Mouse (Mus musculus): ENCODE measurements around the gene Entpd2. TPM values are rescaled to one million over a fixed set of nuclear protein-coding genes. Genes with fewer than 3 reads are reported as not detected.
A peak's percentile ranks its signal among the peaks of the same experiment; 100 is the strongest.

Gene Entpd2
- total RNA-seq, 2 experiments from 2014 or later, result 14.6 to 16.6 TPM

- no peak for TF ChIP-seq CTCF (conservative IDR thresholded peaks at IDR 0.05)
- Histone ChIP-seq H3K4me3 (no peak overlapping the region), H3K27ac (no peak overlapping the region)
- DNase-seq (ENCODE audit: low spot score in 2 of 2), result no peak
Observed at GRCm38 (mm10) chr2:25425481-25425880, 29.8 kb downstream of the Entpd2 start.

DNA sequence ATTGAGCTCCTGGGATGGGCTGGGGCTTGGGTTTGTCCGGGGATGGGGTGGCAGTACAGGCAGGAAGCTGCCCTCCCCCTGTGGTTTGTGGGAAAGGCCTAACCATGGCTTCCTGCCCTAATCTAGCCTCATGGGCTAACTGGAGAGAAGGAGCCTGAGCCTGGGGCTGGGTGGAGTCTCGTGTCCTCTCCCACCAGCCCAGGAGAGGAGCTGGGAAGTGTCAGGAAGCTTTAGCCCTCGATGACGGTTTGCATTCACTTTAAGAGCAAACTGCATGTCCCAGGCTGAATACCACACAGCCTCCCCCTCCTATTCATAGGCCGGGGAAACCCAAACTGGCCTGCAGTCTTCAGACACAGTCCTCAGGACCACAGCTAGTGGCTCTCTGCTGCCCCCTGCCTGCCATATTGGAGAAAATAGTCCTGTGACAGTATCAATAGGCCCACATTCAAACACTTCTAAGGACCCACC lies 31.1 kb downstream of the Entpd2 start:
- Histone ChIP-seq H3K27ac (no peak overlapping the region), H3K4me3 (no peak overlapping the region)
- peak; percentile 84 for TF ChIP-seq CTCF (conservative IDR thresholded peaks at IDR 0.05)
- DNase-seq (ENCODE audit: low spot score in 2 of 2), result peak; percentile 55 to 73

DNA sequence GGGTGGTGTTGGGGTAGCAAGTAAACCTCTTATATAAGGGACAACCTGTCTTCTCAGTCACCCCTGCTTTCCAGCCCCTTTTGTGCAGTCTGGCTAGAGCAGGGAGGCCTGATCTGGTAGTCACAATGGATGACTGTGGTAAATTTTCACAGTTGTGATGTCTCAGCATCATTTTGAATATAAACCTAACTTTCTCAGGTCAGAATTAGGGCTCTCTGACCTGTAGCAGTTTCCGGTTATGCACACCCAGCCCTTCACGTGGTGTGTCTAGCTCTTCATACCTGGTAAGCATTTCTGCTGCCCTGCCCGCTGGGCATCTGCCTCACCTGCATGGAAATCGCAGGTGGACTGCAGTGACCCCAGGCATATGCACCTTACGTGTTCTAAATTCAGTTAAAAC lies 31.6 kb downstream of the Entpd2 start:
- DNase-seq (ENCODE audit: low spot score in 2 of 2), result no peak
- Histone ChIP-seq H3K4me3 (no peak overlapping the region), H3K27ac (0 out of 2 replicates have a peak overlapping the region, but pooled peaks have one; percentile 14)
- no peak for TF ChIP-seq CTCF (conservative IDR thresholded peaks at IDR 0.05)

- peak; percentile 92 for TF ChIP-seq CTCF (conservative IDR thresholded peaks at IDR 0.05)
- Histone ChIP-seq H3K27ac (peak within 1 kb of the TSS; percentile 95), H3K4me3 (peak within 1 kb of the TSS; percentile 87)
- DNase-seq (ENCODE audit: low spot score in 2 of 2), result peak; percentile 95 to 96
Observed at GRCm38 (mm10) chr2:25428442-25429236, 33.0 kb downstream of the Entpd2 start, which contains the start of gene Abca2. TSS of gene Abca2 (plus strand) at chr2:25428703.

DNA sequence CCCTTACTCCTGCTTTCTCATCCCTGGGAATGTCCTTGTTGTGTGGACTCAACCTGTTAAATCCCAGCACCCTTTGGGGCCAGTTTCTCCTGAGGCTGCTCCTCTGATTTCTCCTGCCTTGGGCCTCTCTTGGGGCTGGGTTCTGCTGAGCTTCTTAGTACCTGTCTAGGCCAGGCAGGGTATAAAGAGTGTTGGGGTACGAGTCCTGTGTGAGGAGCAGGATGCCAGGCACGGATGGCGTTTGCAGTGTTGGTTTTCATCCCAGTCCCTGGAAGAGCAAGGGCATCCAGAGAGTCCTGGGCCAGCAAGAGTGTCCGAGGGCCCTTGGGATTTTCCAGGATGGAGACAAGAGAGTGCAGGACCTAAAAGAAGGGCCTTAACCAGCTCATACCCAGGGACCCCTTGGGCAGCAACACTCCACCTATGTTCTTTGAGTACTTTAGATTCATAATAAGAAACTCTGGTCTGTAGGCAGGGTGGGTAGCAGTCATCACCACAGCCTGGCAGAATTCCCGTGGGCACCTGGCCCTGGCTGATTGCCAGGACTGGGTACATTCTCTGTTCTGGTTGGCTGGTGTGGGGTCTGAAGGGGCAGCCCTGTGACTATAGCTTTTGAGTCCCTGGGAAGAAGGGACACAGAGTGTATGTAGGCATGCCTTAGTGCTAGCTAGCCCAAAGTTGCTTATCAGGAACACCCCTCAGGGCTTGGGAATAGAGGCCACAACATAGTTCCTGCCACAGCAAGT lies 33.9 kb downstream of the Entpd2 start:
- TF ChIP-seq CTCF (conservative IDR thresholded peaks at IDR 0.05), result no peak
- peak overlapping the region; percentile 95 for H3K27ac ChIP-seq
- peak overlapping the region; percentile 87 for H3K4me3 ChIP-seq
- DNase-seq (ENCODE audit: low spot score in 2 of 2), result no peak

DNA sequence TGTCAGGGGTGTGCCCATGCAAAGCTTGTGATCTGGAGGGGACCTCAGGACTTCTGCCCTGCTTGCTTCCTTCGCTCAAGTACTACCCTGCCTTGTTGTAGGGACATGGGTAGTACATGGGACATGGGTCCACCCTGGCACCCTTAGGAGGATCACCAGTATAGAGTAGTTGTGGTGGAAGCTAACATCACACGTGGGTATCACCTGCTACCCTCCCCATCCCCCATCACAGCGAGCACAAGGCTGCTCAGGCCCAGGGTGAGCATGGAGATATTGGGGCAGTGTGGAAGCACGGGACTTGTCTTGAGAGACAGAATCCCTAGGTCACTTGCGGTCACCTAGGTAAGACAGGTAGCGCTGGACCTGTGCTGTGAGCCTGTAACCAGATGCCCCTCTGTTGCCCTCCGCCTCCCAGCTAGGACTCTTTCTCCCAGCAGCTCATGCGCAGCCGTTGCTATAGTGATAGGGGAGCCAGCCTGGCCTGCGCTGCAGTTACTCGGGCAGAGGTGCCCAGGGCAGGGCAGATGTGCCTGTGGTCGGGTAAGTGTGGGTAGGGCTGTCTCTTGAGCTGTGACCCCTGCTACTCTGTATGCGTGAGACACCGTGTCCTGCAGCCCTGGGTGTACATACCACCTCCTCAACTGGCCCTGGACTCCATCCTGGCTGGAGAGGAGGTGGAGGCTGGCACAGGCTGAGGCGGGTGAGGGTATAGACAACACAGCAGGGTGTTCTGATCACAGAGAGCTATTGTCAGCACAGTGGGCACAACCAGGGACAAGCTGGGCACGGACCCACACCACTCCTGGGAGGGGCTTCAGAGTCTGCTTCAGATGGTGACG lies 34.9 kb downstream of the Entpd2 start:
- peak overlapping the region; percentile 95 for H3K27ac ChIP-seq
- no peak for TF ChIP-seq CTCF (conservative IDR thresholded peaks at IDR 0.05)
- peak overlapping the region; percentile 87 for H3K4me3 ChIP-seq
- DNase-seq (ENCODE audit: low spot score in 2 of 2), result peak in 1 of 2 experiments; percentile 53

DNA sequence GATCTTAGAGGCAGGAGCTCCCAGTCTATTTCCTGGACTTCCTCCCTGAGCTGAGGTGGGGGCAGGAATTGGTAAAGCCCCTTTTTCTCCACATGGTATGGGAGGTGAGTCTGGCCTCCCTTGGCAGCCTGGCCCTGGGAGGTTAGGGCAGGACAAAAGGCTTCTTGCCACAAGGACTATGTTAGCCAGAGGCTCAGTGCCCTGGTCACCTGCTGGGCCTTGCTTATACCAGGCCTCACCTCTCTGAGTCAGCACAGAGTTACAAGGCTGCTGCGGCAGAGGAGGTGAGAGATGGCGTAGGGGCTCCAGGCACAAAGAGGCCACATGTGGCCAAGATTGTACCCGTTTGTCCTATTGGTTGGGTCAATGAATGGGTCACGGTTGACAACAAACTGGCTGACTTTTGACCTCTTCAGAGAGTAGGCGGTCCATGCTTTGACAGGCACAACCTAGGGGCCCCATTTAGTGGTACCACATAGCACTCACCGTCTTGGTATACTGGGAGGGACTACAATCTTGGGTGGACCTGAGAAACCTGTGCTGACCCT lies 35.7 kb downstream of the Entpd2 start:
- no peak for DNase-seq (ENCODE audit: low spot score in 2 of 2)
- H3K4me3 ChIP-seq, result peak overlapping the region; percentile 87; the same call in 1 of the 2 replicates
- TF ChIP-seq CTCF (conservative IDR thresholded peaks at IDR 0.05), result no peak
- H3K27ac ChIP-seq, result peak overlapping the region; percentile 95

- no peak for TF ChIP-seq CTCF (conservative IDR thresholded peaks at IDR 0.05)
- DNase-seq (ENCODE audit: low spot score in 2 of 2), result no peak
- Histone ChIP-seq H3K4me3 (no peak overlapping the region; the same call in 1 of the 2 replicates), H3K27ac (no peak overlapping the region)
Observed at GRCm38 (mm10) chr2:25432326-25433098, 36.8 kb downstream of the Entpd2 start.

DNA sequence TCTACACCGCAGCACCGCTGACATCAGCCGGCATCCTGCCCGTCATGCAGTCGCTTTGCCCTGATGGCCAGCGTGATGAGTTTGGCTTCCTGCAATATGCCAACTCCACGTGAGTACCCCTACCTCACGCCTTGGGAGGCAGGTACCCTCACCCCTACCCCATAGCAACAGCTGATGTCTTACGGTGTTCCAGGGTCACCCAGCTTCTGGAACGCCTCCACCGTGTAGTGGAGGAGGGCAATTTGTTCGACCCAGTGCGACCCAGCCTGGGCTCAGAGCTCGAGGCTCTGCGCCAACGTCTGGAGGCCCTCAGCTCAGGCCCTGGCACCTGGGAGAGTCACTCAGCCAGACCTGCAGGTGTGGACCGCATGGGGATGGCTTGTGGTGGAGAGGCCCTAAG lies 37.4 kb downstream of the Entpd2 start:
- no peak for TF ChIP-seq CTCF (conservative IDR thresholded peaks at IDR 0.05)
- Histone ChIP-seq H3K4me3 (no peak overlapping the region), H3K27ac (no peak overlapping the region)
- no peak for DNase-seq (ENCODE audit: low spot score in 2 of 2)

- Histone ChIP-seq H3K4me3 (no peak overlapping the region), H3K27ac (no peak overlapping the region)
- DNase-seq (ENCODE audit: low spot score in 2 of 2), result no peak
- no peak for TF ChIP-seq CTCF (conservative IDR thresholded peaks at IDR 0.05)
Observed at GRCm38 (mm10) chr2:25434292-25434691, 38.6 kb downstream of the Entpd2 start.

GRCm38 (mm10) chr2:25436286-25436820 lies 40.7 kb downstream of the Entpd2 start:
- no peak for TF ChIP-seq CTCF (conservative IDR thresholded peaks at IDR 0.05)
- H3K4me3 ChIP-seq, result no peak overlapping the region
- H3K27ac ChIP-seq, result no peak overlapping the region
- DNase-seq (ENCODE audit: low spot score in 2 of 2), result no peak

Data from layer of hippocampus, adult 2 months (tissue).